Mouse (Mus musculus): ENCODE data around the gene Dqx1. TPM values are rescaled to one million over a fixed set of nuclear protein-coding genes. Genes with fewer than 3 reads are reported as not detected.

Dqx1 gene
- total RNA-seq, 4 experiments from 2014 or later, result 0.41 to 2.1 (median 1.5) TPM

DNA sequence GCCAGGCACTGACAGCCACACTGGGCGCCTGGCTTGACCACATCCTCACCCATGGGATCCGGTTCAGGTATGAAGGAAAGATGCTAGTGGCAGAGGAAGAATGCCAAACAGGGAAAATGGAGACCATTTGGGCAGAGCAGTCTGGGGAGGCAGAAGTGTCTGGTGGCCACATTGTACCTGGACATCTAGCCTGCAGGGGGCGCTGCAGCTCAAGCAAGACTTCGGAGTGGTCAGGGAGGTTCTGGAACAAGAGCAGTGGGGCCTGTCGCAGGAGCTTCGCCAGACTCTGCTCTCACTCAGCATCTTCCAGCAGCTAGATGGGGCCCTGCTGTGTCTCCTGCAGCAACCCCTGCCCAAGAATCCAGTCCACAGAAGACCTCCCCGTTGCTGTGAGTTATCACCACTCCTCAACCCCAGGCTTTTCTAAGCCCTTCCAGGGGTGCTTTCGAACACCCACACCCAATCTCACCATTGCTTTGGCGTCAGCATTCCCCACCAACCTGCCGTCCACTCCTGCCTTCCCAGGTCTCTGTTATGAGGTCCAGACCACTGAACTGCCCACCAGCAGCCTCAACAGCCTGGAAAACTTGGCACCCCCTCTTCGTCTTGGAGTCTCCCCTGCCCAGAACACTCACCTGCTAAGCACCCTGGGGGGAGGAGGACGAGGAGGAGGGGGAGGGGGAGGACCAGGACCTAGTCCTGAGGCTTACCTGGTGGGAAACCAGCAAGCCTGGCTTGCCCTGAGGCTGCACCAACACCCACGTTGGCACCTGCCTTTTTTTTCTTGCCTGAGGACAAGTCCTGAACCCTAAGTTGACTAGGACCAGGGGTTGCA is 50.1 kb downstream of the Dqx1 start:
- DNase-seq (ENCODE audit: low spot score in 2 of 2), result peak; percentile 50 to 55

DNA sequence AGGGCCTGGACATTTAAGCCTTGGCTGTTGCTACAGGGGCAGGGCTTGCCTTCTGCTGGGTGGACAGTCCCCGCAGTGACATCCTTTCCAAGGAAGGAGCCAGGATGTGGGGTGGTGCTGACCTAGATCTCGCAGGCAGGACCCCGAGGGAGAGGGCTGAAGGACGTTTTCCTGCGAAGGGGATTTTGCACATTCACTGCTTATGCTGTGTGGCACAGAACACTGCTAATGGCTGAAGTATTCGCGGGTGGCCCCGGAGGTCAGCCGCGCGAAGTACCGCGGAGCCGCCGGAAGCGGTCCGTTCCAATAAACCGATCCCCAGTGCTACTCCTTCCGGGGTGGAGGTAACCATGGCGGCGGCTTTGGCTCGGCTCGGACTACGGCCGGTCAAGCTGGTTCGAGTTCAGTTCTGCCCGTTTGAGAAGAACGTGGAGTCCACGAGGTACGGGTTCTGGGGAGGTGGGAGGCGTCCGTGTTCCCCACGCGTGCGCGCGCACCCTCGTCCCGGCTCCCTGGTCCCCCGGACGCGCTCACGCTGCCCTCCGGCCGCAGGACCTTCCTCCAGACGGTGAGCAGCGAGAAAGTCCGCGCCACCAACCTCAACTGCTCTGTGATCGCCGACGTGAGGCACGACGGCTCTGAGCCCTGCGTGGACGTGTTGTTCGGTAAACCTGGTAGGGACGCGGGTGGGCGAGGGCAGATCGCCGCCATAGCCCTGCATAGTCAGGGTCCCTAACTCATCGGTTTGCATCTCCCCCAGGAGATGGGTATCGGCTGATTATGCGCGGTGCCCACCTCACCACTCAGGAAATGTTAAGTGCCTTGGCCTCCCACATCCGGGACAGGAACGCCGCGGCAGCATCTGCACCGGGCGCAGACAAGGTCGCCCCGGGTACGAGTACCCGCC is 51.4 kb downstream of the Dqx1 start, which contains the start of gene Mrpl53:
TSS of gene Mrpl53 (plus strand) at position 279 of the 907 bp plus-strand sequence.
- DNase-seq (ENCODE audit: low spot score in 2 of 2), result peak; percentile 73 to 78

- no peak for DNase-seq (ENCODE audit: low spot score in 2 of 2)
Measured at GRCm38 (mm10) chr6:83111510-83112136, 54.0 kb downstream of the Dqx1 start.

DNA sequence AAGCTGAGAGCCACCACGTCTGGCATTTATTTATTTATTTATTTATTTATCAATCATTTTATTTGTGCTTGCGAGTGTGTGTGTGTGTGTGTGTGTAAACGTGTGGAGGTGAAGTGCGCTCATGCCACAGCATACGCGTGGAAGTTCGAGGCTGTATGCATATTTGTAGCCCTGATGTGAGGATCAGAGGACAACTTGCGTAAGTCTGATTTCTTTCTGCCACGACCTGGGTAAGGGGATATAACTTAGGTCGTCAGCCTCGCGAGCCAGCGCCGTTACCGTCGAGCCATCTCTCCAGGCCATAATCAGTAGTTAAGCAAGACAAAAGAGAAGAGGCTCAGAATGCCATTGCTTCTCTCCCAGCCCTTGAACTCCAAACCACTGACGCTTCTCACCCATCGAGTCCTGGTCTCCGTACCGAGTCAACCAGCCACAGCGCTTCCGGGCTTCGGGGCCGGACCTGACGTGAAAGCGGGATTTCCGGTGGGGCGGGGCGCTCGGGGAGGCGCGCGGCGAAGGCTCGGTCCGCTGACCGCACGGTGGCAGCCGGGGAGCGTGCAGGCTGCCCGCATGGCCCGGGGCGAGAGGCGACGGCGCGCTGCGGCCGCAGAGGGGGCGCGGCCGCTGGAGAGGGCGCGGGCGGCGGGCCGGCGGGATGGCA is 57.5 kb downstream of the Dqx1 start, which contains the start of gene Mogs:
TSS of gene Mogs (plus strand) at position 486 of the 661 bp plus-strand sequence.
- DNase-seq (ENCODE audit: low spot score in 2 of 2), result peak; percentile 87 to 88

DNA sequence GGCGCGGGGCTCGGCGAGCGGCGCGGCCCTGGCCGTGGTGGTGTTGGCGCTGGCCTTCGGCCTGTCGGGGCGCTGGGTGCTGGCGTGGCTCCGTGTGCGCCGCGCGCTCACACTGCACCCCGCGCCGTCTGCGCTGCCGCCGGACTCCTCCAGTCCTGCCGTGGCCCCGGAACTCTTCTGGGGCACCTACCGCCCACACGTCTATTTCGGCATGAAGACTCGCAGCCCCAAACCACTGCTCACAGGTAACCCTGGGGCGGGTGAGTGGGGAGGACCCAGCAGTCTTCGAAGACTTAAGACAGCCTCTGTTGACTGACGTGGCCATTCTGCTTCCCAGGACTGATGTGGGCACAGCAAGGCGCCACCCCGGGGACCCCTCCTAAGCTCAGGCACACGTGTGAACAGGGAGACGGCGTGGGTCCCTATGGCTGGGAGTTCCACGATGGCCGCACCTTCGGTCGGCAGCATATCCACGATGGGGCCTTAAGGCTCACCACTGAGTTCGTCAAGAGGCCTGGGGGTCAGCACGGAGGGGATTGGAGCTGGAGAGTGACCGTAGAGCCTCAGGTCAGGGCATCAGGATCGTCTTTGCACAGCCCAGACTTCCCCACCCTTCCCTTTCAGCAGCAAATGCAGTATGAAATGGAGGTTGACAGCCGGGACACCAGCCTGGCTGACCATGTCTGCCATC is 58.2 kb downstream of the Dqx1 start:
- no peak for DNase-seq (ENCODE audit: low spot score in 2 of 2)

- no peak for DNase-seq (ENCODE audit: low spot score in 2 of 2)
Measured at GRCm38 (mm10) chr6:83116373-83117164, 58.9 kb downstream of the Dqx1 start.

Small RNA genes lying within 50 kb of the gene (microRNA-seq; reads per million reads assigned to microRNA genes)
- gene Mir3470a, result 0 reads per million in 2 experiments
- 0.25 to 0.64 reads per million in 2 experiments for gene Mir7040

Other genes starting within 250 kb of the Dqx1 start
- 10 to 100 TPM; 33.5 to 44.9 (median 40.1) TPM for gene Sema4f, start 118.1 kb upstream of the Dqx1 start, total RNA-seq (2022)
- under 1 TPM in 2 of 4 experiments, not detected in 2; 0.18 to 0.23 TPM for gene M1ap, start 110.9 kb upstream of the Dqx1 start, total RNA-seq (2022)
- gene Dok1, start 24.4 kb upstream of the Dqx1 start, total RNA-seq (2022), result 1 to 10 TPM; 3.3 to 7.4 (median 5.0) TPM
- gene Loxl3, start 23.7 kb upstream of the Dqx1 start, total RNA-seq (2022), result 1 to 10 TPM; 2.5 to 4.7 (median 3.2) TPM
- 100 to 1,000 TPM; 123 to 153 (median 136) TPM for gene Aup1, start 3.3 kb upstream of the Dqx1 start, total RNA-seq (2022)
- 10 to 100 TPM; 50.0 to 60.6 (median 51.8) TPM for gene Htra2, start 2.6 kb upstream of the Dqx1 start, total RNA-seq (2022)
- gene Tlx2, start 12.4 kb downstream of the Dqx1 start, total RNA-seq (2022), result not detected
- gene Pcgf1, start 20.0 kb downstream of the Dqx1 start, total RNA-seq (2022), result 10 to 100 TPM; 32.0 to 37.0 (median 34.0) TPM
- 1 to 10 TPM in 1 of 4 experiments, under 1 TPM in 2, not detected in 1; 0.54 to 1.5 (median 0.68) TPM for gene Lbx2, start 28.5 kb downstream of the Dqx1 start, total RNA-seq (2022)
- gene Ccdc142, start 43.8 kb downstream of the Dqx1 start, total RNA-seq (2022), result 10 to 100 TPM in 1 of 4 experiments, 1 to 10 TPM in 3; 6.6 to 13.8 (median 8.9) TPM
- 1 to 10 TPM; 7.5 to 9.1 (median 8.5) TPM for gene Gm42688, start 43.8 kb downstream of the Dqx1 start, total RNA-seq (2022)
- gene Mrpl53, start 51.2 kb downstream of the Dqx1 start, total RNA-seq (2022), result 10 to 100 TPM; 52.2 to 63.0 (median 61.9) TPM
- 10 to 100 TPM; 23.7 to 30.1 (median 28.2) TPM for gene Mogs, start 57.7 kb downstream of the Dqx1 start, total RNA-seq (2022)
- 10 to 100 TPM; 47.2 to 57.7 (median 52.1) TPM for gene Wbp1, start 63.7 kb downstream of the Dqx1 start, total RNA-seq (2022)
- 10 to 100 TPM; 20.6 to 29.8 (median 26.7) TPM for gene Ino80b, start 67.6 kb downstream of the Dqx1 start, total RNA-seq (2022)
- 10 to 100 TPM; 75.6 to 85.0 (median 80.3) TPM for gene Rtkn, start 77.6 kb downstream of the Dqx1 start, total RNA-seq (2022)
- 10 to 100 TPM; 23.4 to 27.5 (median 26.9) TPM for gene Wdr54, start 98.6 kb downstream of the Dqx1 start, total RNA-seq (2022)
- 10 to 100 TPM; 21.2 to 23.8 (median 22.7) TPM for gene 1700003E16Rik, start 98.6 kb downstream of the Dqx1 start, total RNA-seq (2022)
- gene Dctn1, start 108.1 kb downstream of the Dqx1 start, total RNA-seq (2022), result 100 to 1,000 TPM; 363 to 385 (median 379) TPM
- gene Slc4a5, start 162.0 kb downstream of the Dqx1 start, total RNA-seq (2022), result 1 to 10 TPM in 2 of 4 experiments, under 1 TPM in 2; 0.21 to 1.5 (median 0.78) TPM

Measured in layer of hippocampus, adult 8-10 months (tissue).